Mouse (Mus musculus) myocyte (in vitro differentiated cells): ENCODE measurements around the gene Cdk17.

Source experiments
- CEBPB ChIP-seq: IDR thresholded peaks from 2 replicates; pipeline ENCODE4 v1.6.1; 2011; ENCODE audit warnings: mild to moderate bottlenecking, moderate library complexity; ENCODE audit not compliant: poor library complexity, insufficient read depth, severe bottlenecking
- E2F4 ChIP-seq: IDR thresholded peaks from one replicate; pipeline ENCODE4 v1.6.1; 2011; ENCODE audit warnings: mild to moderate bottlenecking, control low read depth, moderate library complexity; ENCODE audit not compliant: insufficient read depth
- MAX ChIP-seq: IDR thresholded peaks from one replicate; pipeline ENCODE4 v1.6.1; 2011; ENCODE audit warnings: low read depth, mild to moderate bottlenecking, control low read depth
- MYOD1 ChIP-seq, 3 experiments: IDR thresholded peaks; one replicate each; pipeline ENCODE4 v1.6.1; 2011; ENCODE audit warnings: control low read depth in 2 of 3, low read depth in 2 of 3, mild to moderate bottlenecking in 2 of 3, moderate library complexity in 1 of 3; ENCODE audit not compliant: insufficient read length in 2 of 3, control insufficient read depth in 1 of 3
- MYOG ChIP-seq, 3 experiments: IDR thresholded peaks; one replicate each; pipeline ENCODE4 v1.6.1; 2011; ENCODE audit warnings: control low read depth in 2 of 3, low read depth in 2 of 3, mild to moderate bottlenecking in 2 of 3; ENCODE audit not compliant: insufficient read length in 2 of 3, control insufficient read depth in 1 of 3, insufficient read depth in 1 of 3
- POLR2A ChIP-seq: IDR thresholded peaks from one replicate; pipeline ENCODE4 v1.6.1; 2011; ENCODE audit warnings: low read depth, mild to moderate bottlenecking, control low read depth, moderate library complexity; ENCODE audit not compliant: insufficient read length
- POLR2AphosphoS2 ChIP-seq: IDR thresholded peaks from one replicate; pipeline ENCODE4 v1.6.1; 2011; ENCODE audit warnings: low read depth, control low read depth; ENCODE audit not compliant: insufficient read length
- REST ChIP-seq: IDR thresholded peaks from one replicate; pipeline ENCODE4 v1.6.1; 2011; ENCODE audit warnings: mild to moderate bottlenecking, control low read depth, moderate library complexity; ENCODE audit not compliant: insufficient read depth, insufficient read length
- TCF12 ChIP-seq: IDR thresholded peaks from one replicate; pipeline ENCODE4 v1.6.1; 2011; ENCODE audit warnings: mild to moderate bottlenecking, control low read depth; ENCODE audit not compliant: poor library complexity, insufficient read depth, severe bottlenecking
- USF1 ChIP-seq: IDR thresholded peaks from one replicate; pipeline ENCODE4 v1.6.1; 2011; ENCODE audit warnings: low read depth, mild to moderate bottlenecking, control low read depth, moderate library complexity

- TF ChIP-seq USF1 (no peak), POLR2A (no peak), POLR2AphosphoS2 (no peak), E2F4 (no peak), MYOG (IDR thresholded peaks at IDR 0.05; ENCODE audit: control insufficient read depth in 1 of 3, insufficient read depth in 1 of 3, insufficient read length in 2 of 3, low read depth in 2 of 3) (no peak), MYOD1 (IDR thresholded peaks at IDR 0.05; ENCODE audit: control insufficient read depth in 1 of 3, insufficient read length in 2 of 3, low read depth in 2 of 3) (no peak), MAX (no peak), TCF12 (no peak), REST (no peak), CEBPB (no peak)
Measured at GRCm38 (mm10) chr10:93261981-93262499, 101.4 kb downstream of the Cdk17 start.
